Mouse (Mus musculus): ENCODE results near the gene Pfkm. TPM values are rescaled to one million over a fixed set of nuclear protein-coding genes. Genes with fewer than 3 reads are reported as not detected.

Pfkm gene
- total RNA-seq, 4 experiments from 2014 or later: 407 to 459 (median 428) TPM

DNA sequence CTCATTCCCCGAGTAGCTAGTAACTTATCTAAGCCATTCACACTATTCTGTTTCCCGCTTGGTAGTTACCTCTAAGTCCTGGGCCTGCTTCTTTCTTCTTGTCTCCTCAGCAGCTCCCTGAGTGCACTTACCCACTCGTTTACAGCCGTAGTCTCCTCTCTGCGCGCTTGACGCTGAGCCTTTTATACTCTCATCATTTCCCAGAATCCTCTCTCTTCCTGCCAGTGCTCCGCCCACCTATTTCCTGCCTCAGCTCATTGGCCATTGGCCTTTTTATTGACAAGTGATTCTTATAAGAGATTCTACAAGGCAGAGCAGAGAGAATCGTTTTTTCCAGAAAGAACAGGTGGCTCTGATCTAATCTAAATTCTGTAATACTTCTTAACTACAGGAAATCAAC, 6.1 kb downstream of the Pfkm start:
- no peak for DNase-seq (ENCODE audit: low spot score in 2 of 2)

DNA sequence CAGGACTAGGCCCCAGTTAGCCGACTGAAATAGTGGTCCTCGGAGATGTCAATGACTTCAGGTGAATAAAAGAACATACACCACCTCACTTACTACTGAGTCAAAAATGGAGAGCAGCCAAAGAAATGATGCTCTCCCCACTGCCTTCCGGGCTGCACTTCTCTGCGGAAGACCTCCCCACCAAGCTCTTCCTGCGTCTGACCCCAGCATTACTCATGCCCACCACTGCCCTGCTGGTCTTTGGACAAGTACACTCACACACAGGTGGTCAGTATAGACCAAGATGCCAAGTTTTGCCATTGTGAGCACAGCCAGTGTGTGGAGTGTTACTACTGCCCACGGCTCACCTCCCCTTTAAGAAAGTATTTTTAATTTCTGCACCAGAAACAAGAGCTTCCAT, 10.0 kb downstream of the Pfkm start:
- DNase-seq (ENCODE audit: low spot score in 2 of 2): no peak

DNA sequence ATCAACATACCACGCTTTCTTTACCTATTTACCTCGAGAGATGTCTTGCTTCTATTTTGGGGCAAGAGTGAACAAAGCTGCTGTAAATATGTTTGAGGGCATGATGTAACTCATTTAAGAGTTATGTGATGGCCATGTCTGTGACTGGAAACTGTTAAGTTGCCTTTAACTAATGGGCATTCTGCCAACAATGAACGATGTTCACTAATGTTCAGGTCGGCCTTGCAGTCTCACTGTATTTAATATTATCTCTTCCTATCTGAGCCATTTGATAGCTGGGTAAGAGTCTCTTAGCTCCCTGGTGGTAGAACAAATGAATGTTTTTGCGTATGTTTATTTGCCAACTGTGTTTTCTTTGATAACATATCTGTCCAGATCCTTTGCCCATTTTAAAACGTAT, 14.1 kb downstream of the Pfkm start:
- DNase-seq (ENCODE audit: low spot score in 2 of 2): no peak

DNA sequence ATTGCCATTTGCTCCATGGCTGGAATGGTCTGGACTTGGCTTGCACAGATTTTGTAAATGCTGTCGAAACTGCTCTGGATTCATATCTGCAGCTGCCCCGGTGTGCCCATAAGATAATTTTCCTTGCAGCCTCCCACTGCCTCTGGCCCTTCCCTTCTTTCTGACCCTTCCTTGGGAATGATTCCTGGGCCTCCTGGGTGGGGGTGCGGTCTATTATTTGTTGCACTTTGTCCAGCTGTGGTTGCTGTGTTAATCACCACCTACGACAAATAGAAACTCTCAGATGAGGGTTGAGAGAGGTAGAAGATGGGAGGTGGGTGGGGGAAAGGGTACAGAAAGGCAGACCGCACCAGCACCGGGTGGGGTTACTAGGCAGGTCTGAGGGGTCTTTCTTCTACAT, 14.8 kb downstream of the Pfkm start:
- no peak for DNase-seq (ENCODE audit: low spot score in 2 of 2)

DNA sequence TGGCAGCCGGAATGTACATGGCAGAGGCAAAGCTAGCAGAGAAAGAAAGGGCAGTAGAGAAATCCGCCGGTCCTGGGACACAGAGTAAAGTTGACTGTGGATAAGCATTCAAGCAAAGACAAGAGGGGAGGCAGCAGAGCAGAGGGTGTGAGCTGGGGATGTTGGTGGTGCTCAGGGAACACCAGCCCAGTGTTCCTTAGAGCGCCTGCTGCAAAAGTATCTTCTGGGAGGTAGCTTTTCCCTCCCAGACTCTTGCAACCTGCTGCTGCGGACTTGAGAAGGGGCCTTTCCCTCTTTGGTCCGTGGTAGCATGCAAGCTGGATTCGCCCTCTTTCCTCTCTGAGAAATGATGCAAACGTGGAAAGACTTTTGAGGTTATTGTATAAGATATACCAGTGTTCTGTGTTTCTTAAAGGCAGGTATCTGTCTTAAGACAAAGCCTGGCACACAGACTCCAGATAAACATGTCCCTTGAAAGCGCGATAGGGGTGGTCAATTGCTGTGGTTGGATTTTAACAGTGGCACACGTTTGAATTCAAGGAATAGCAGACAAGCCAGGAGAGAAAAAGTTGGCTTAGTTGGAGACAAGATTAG, 15.4 kb downstream of the Pfkm start:
- no peak for DNase-seq (ENCODE audit: low spot score in 2 of 2)

DNA sequence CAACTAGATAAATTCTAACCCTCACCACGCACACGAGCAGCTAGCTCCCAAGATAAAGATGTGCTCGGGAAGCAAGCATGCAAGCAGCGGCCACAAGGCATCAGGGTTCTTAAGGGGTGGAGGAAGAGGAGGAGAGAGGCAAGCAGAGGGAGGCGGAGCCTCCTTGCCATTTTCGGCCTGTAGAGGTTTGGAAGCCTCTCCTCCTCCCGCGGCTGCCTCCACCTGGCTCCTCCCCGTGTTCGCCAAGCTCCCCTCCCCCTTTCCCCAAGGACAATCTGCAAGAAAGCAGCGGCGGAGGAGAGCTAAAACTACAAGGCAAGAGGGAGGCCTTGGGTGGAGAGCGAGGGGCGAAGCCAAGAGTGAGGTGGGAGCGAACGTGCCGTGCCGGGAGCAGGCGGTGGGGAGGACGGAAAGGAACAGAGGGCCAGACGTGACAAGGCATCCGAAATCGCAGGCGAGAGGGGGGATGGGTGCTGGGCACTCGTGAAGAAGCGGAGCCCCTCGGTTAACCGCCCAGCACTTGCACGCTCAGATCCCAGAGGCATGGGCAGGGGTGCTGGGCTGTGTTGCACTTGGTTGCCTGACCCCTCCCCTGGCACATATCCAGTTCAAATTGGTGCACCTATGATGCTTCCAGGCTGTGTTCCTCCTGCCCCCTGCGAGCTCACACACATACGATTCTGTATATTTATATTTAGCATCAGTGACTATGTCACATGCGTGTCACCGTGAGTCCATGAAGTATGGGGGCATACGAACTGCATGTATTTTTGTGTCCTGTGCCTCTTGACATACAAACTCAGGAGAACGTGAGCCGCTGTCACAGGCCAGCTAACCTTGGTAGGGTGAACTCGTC, 16.1 kb downstream of the Pfkm start:
- peak; percentile 69 to 92 for DNase-seq (ENCODE audit: low spot score in 2 of 2)

DNA sequence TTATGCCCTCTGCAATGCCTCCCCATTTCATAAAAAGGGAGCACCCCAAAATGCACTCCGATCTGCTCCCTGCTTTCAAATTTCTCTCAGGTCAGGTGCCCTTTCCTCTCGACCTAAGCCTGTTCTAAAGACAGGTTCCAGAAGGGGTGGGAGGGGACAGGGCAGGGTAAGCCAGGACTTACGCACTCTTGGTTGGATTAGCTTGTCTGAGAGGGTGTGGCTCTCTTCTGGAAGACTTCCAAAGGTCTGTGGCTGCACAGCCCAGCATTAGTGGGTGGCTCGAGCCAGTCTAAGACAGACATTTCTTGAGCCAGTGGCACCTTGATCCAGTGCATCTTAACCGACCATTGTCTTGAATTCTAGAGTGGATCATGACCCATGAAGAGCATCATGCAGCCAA, 19.4 kb downstream of the Pfkm start:
- no peak for DNase-seq (ENCODE audit: low spot score in 2 of 2)

DNA sequence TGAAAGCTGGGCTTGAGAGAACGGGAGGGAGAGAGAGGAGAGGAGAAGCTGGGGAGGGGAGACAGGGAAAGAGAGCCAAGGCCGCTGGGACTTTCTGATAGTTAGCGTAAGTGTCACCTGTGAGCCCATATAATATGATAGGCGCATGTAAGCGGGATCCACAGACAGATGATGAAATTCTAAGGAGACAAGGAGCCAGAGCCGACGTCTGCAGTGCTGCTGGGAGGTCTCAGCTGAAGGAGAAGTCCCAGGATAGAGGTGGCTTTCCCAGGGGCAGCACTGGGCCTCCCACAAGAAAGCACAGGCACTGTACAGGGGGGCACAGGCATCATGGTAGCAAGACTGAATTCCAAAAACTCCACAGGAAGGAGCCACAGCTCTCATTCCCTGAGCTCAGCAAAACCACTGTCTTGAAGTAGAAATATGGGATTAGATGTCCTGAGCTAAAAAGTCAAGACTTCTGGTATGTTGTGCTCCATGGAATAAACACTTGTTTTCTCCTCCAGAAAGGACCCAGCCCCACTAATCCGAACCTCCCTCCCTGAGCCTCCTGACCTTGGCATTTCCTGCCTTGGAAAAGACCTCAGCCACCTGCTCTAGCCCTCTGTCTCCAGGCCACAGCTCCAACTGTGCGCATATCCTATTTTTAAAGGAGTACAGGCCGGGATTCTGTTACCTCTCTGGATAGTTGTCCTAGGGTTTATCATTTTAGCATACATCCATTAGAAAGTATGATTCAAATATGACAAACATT, 21.9 kb downstream of the Pfkm start:
- no peak for DNase-seq (ENCODE audit: low spot score in 2 of 2)

DNA sequence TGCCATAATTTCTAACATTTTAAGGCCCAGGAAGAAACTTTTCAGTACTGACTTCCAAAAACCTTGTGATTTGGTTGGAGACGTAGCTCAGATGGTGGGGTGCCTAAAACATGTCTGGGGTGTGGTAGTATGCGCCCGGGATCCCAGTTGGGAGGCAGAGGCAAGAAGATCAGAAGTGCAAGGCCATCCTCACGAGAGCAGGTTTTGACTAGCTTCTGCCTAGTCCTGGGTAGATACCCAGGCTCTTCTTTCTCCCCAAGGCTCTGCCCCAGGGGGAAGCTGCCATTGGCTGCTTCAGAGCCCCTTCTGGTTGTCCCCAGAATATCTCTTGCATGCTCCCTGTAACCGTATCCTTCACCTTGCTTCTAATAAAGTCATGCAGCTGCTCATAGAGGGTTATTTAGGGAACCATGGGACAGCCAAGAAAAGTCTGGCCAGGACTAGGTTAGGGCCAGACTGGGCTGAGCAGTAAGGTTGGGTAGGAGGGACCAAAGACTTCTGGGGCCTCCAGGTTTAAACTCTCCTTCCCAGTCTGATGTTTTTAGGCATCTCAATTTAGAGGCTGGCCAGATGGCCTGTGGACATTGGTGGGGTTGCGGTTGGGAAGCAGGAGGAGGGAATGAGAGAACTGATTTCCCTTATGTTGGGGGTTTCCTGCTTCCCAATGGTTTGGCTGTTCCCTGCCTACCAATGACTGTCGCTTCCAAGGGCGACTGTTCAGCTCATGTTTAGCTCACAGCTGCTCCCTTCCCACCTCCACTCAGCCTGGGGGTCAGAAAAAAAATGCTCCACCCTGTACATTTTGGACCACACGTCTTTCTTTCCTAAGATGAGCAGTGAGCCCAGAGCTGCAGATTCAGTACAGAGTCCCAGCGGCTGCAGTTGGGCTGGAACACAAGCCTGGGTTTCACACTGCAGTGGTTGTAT, 22.7 kb downstream of the Pfkm start:
- DNase-seq (ENCODE audit: low spot score in 2 of 2): no peak

DNA sequence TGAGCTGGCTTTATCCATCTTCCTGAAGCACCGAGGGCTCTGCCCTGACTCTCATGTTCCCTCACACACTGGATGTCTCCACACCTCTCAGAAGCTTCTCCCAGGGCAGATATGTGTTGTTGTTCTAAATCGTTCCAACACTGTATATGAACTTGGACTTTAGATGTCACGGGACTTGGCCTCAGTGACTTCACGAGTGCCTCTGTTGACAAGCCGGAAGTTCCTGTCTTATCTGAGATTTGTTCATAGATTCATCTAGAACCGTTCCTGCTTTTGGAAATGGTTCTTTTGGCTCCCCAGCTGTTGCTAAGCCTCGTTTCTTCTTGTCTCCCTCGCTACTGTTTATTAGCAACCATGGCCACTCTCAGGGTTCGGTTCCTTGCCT, 23.4 kb downstream of the Pfkm start:
- DNase-seq (ENCODE audit: low spot score in 2 of 2): no peak

DNA sequence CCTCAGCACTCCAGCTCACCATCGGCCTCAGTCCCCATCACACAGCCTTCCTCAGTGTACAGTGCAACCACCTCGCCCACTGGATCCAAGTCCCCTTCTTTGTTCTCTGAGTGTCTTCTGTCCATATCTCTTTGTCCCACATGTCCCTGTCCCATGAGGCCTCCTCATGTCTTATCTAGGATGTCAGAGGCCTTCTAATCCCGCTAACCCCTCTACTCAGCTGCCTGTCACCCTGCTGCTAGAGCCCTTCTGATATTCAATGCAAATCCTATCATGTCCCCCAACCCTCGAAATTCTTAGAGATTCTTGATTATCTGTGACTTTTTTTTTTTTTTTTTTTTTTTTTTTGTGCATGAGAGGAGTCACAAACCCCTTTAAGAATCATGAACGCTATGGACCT, 23.9 kb downstream of the Pfkm start:
- no peak for DNase-seq (ENCODE audit: low spot score in 2 of 2)

DNA sequence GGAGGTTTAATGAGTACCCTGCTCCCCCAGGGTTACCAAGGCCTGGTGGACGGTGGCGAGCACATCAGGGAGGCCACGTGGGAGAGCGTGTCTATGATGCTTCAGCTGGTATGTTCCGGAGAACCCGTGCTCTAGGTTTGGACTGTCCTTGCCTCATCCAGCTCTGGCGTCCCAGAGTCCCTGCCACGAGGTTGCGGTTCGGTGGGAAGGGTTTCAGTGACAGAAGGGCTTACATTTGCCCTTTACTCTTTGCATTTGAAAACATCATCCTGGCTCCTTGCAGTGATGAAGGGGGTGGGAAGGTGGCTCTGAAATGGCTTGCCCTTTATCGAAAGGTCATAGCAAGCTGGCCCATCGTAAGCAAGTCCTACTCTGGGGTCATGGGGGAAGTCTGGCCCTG, 27.0 kb downstream of the Pfkm start:
- DNase-seq (ENCODE audit: low spot score in 2 of 2): no peak

DNA sequence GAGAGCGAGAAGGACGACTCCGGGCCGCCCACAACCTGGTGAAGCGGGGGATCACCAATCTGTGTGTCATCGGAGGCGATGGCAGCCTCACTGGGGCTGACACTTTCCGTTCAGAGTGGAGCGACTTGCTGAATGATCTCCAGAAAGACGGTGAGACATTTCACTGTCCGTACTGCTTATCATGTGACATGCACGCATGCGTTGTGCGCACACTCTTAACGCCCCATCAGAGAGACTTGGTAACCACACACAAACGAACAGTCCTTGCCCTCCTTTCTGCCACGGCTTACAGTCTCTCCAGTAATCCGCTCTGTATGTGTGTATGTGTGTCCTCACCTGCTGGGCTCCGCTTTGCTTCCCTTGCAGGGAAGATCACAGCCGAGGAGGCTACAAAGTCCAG, 28.4 kb downstream of the Pfkm start:
- no peak for DNase-seq (ENCODE audit: low spot score in 2 of 2)

DNA sequence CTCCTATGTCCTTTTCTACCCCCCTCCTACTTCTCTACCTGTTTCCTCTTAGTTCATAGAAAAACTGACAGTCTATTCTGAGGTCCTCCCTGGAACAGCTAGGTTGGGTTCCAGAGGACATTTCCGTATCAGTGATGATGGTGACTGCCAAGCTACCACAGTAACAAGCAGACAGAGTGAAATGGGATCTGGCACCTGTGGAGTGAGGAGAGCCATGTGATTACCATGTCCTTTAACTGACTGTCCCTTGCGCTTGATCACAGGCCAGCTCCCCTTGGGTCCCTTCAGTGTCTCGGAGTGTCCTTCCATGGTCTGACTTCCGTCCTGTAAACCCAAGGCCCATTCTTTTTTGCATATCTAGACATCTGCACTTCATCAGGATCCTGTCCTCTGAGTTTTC, 38.6 kb downstream of the Pfkm start:
- DNase-seq (ENCODE audit: low spot score in 2 of 2): no peak

DNA sequence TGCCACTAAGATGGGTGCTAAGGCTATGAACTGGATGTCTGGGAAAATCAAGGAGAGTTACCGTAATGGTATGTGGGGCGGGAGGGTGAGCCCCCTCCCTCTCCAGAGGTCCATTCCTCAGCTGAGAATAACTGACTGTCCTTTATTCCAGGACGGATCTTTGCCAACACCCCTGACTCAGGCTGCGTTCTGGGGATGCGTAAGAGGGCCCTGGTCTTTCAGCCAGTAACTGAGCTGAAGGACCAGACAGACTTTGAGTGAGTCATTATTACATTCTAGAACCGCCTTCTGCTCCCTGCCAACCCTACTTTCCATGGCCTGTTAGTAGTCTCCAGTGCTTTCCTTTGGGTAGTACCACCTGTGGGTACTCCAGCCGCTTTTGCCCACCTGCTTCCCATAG, 39.1 kb downstream of the Pfkm start:
- DNase-seq (ENCODE audit: low spot score in 2 of 2): no peak

DNA sequence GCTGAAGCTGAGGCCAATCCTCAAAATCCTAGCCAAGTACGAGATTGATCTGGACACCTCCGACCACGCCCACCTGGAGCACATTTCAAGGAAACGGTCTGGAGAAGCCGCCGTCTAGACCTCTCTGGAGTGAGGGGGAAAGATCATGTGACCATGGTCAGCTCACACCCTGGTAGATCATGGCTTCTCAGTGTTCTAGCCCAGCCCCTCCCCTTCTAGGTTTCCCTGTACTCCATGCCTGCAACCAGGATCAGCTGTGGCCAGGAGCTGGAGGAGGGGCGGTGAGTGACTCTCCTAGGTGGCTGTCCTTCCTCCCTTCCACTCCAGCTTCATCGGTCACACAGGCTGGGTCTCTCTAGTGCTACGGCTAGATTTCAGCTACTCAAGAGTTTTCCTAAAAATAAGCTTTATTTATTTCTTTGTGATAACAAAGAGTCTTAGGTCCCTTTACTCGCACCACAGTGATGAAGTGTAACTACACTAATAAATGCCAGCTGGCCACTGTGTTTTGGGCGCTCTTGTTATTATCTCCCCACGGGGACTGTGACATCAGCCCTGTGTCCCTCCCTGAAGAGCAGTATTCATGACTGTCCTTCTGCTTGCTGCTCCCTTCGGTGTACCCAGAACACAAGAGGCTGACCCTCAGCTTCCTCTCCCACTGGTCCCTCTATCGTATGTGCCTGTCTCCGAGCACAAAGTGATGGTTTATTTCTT, 39.7 kb downstream of the Pfkm start:
- DNase-seq (ENCODE audit: low spot score in 2 of 2): no peak

DNA sequence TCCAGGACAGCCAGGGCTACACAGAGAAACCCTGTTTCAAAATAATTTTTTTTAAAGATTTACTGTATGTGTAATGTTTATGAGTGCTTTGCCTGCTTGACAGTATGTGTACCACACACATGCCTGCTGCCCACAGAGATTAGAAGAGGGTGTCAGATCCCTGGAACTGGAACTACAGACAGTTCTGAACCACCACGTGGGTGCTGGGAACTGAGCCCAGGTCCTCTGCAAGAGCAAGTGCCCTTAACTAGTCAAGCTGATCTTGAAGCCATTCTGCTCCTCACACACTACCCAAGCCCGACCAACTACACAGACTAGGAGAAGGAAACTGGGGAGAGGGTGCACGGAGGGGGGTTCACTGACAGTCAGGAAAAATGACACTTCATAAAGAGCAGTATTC, 41.1 kb downstream of the Pfkm start:
- no peak for DNase-seq (ENCODE audit: low spot score in 2 of 2)

DNA sequence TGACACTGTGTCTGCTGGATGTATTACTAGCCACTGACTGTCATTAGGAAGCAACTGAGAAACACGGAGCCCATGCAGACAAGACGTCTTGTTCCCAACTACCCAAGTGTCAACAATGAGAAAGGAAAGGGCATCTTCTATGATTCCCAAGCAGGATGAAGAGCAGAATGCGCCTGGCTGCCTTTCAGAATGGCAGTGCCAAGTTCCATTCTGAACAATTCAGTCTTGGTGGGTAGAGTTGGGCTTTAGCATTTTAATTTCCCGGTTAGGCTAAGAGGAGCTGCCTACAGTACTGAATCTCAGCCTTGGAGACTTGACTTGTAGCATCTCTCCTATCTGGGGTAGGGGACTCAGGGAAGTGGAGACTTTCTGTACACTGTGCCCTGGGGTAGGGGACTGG, 41.6 kb downstream of the Pfkm start:
- DNase-seq (ENCODE audit: low spot score in 2 of 2): no peak

DNA sequence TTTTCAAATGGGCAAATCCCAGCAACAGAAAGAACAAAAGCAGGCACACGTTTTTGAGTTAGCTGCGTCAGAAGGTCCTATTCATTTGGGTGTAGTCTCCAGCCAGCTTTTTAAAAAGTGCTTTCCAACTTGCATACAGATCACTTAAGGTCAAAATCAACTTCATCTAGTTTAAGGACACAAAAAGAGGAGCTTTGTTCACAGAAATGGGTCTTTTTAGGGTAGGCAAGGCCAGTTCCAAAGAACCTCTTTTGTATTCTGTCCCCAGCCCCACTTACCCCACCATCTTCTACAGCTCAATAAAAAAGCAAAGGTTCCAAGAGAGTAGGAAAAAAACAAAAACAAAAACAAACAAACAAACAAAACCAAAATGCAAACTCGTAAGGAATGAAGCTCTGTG, 42.3 kb downstream of the Pfkm start:
- DNase-seq (ENCODE audit: low spot score in 2 of 2): no peak

DNA sequence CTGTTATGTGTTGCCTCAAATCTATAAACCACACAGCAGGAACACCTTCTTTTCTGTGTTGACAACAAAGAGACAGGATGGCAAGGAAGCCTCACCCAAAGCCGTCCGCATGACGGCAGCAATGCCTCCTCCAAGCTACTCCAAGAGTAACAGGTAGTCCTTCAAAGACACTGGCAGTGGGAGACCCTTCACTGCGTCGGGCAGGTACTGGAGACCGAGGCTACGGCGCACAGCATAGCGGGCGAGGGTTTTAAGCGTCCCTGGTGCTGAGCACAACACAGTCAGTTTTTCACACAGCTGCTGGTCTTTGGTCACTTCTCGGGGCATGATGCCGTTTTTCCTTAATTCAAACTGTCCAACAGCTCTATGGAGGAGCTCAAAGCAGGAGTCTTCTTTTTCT, 43.3 kb downstream of the Pfkm start:
- no peak for DNase-seq (ENCODE audit: low spot score in 2 of 2)

DNA sequence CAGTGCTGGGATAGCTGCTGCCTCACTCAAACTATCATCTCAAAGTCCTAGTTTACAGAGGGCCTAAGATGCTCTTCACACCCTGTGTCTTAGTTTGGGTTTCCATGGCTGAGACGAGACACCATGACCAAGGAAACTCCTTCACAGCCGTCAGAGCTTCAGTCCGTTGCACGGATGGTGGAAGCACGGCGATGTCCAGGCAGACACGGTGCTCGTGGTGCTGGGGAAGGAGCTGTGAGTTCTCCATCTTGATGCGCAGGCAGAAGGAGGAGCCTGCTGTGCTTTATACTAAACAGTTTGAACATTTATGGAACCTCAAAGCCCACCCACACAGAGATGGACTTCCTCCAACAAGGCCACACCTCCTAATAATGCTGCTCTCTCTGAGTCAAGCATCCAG, 44.5 kb downstream of the Pfkm start:
- no peak for DNase-seq (ENCODE audit: low spot score in 2 of 2)
